Mouse (Mus musculus): ENCODE measurements around the gene Lrrc8d.

Gene Lrrc8d

GRCm38 (mm10) chr5:105813036-105813435 is 113.3 kb downstream of the Lrrc8d start:
- in situ Hi-C loops (cut with MboI, MseI) = no loop called here

- in situ Hi-C loops (cut with MboI, MseI) = no loop called here
Observed at GRCm38 (mm10) chr5:105813974-105814373, 114.2 kb downstream of the Lrrc8d start.

DNA sequence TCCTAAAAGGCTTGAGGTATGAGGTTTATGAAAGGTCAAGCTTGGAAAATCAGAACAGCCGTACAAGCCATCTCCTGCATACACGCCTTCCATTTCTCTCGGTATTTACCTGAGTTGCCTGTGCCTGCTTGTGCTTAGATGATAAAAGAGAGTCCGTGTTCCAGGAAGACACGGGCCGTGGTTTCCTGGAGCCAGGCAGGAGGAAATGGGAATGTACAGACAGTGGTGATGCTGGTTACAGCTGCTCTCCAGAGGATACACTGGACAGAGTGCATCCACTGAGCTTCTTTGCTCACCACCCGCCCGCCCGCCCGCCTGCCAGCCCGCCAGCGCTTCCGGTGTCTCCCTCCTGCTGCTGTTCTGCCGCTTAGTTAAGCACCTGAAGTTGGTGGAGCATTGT is 116.3 kb downstream of the Lrrc8d start:
- in situ Hi-C loops (cut with MboI, MseI) = no loop called here

GRCm38 (mm10) chr5:105817248-105817976 is 117.6 kb downstream of the Lrrc8d start:
- in situ Hi-C loops (cut with MboI, MseI) = no loop called here

DNA sequence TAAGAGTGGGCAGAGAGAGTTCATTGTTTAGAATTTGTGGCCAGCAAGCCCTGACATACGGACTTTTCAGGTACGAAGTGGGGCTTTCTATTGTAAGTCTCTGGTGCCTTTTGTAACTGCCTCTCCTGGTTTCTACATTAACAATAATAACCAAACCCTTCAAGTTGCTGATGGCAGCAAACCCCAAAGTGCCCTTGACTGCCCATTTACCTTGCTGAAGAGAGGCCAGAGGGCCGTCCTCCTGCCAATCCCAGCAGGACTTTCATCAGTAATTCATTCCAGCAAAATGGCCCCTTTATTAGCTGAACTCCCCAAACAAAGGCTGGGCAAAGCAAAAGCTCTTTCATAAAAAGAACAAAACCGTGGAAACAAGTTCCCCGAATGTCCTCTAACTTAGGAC is 118.6 kb downstream of the Lrrc8d start:
- in situ Hi-C loops (cut with MboI, MseI) = no loop called here

DNA sequence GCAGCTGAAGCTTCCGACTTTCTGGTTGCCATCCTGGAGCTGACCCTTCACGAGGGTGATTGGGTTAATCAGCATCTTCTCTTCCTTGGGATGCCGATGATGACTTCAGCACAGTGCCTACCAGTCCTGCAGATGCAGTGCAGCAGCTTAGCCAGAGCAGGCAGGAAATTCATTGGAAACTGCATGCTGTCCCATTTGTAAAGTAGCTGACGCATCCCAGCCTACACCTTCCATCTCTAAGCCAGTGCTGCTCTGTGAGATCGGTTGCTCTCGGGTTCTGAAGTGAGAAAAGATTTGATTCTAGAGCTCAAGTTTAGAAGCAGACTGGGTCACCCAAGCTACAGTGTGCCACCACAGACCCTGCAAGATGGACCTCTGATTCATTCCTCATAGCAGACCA is 121.6 kb downstream of the Lrrc8d start:
- in situ Hi-C loops (cut with MboI, MseI) = no loop called here

- in situ Hi-C loops (cut with MboI, MseI) = no loop called here
Observed at GRCm38 (mm10) chr5:105822521-105823498, 123.0 kb downstream of the Lrrc8d start.

DNA sequence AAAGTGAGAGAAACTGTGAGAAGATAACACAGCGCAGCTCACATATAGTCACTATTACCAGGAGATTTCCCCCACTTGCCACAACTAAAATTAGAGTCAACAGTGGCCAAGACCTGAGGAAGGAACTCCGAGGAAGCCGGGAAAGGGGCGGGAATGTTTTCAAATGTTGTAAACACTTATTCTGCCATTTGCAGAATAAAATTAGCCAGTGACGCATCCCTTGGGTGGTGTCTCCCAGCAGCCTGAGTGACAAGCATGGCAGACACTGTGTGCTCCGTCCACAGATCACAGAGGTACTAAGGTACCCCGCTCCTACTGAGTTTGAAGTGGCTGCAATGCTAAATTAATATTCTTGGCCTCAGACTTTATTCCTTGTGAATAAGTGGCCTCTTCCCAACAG is 124.5 kb downstream of the Lrrc8d start:
- in situ Hi-C loops (cut with MboI, MseI) = no loop called here

GRCm38 (mm10) chr5:105824827-105825226 is 125.1 kb downstream of the Lrrc8d start:
- in situ Hi-C loops (cut with MboI, MseI) = no loop called here

GRCm38 (mm10) chr5:105826916-105827510 is 127.2 kb downstream of the Lrrc8d start:
- in situ Hi-C loops (cut with MboI, MseI) = no loop called here

GRCm38 (mm10) chr5:105828050-105828449 is 128.3 kb downstream of the Lrrc8d start:
- in situ Hi-C loops (cut with MboI, MseI) = no loop called here

DNA sequence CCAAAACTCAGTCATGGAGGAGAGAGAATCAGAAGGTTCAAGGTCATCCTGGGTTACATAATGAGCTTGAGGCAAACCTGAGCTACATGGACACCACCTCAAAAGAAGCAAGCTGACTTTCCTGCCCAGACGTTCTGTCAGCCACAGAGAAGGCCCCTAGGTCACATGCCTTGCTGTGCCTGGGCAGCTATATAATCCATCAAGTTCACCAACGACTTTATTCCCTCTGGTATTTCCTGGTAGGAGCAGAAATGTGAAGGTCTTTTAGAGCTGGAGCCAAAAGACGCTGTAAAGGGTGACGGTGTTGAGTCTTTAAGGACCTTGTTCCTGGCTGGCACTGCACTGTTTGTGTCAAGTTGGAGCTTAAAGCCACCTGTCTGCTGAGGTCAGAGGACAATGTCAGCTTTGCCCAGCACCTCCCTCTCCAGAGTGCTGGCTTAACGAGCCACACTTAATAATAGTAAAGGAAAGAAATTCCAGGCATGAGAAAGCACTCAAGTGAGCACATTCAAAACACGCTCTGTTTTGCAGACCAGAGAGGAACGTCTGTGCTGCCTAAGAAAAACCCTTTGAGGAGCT is 129.3 kb downstream of the Lrrc8d start:
- in situ Hi-C loops (cut with MboI, MseI) = no loop called here

- in situ Hi-C loops (cut with MboI, MseI) = no loop called here
Observed at GRCm38 (mm10) chr5:105832140-105832539, 132.4 kb downstream of the Lrrc8d start.

GRCm38 (mm10) chr5:105833923-105834322 is 134.2 kb downstream of the Lrrc8d start:
- in situ Hi-C loops (cut with MboI, MseI) = no loop called here

DNA sequence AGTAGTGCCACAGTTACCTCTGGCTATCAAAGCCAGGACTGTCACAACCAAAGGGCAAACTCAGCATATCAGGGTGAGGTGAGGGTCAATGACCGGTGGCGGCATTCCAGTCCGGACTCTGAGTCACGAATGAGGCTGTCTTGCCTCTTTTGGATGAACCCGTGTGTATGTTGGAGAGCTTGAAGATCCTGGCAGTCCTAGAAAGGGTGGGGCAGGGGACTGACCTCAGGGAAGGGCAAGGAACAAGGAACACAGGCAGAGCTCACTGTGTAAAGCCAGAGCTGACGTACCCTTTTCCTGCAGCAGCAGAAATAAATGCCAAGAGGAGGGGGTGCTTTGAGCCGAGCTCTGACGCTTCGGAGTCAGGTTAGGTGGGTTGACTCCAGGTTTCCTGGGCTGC is 136.2 kb downstream of the Lrrc8d start:
- in situ Hi-C loops (cut with MboI, MseI) = no loop called here

GRCm38 (mm10) chr5:105839740-105840310 is 140.1 kb downstream of the Lrrc8d start:
- in situ Hi-C loops (cut with MboI, MseI) = no loop called here

GRCm38 (mm10) chr5:105844044-105844753 is 144.4 kb downstream of the Lrrc8d start:
- in situ Hi-C loops (cut with MboI, MseI) = no loop called here

- in situ Hi-C loops (cut with MboI, MseI) = no loop called here
Observed at GRCm38 (mm10) chr5:105845041-105845440, 145.3 kb downstream of the Lrrc8d start.

DNA sequence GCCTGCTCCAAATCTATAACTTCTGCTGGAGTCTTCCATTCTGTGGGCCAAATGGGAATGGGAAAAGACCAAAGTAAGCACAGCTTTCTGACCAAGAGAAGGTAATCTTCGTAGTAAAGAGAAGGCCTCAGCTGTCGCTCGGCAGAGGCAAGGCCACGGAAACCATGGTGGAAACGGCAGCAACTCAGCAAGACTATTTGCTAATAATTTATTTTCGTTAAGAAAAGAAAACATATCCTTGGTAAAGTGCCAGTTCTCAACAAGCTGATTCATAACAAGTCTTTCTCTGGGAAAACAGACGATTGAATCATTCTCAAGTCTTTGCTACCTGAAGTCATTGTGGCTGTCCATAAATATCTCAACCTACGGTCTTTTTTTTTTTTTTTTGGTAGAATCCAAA is 148.0 kb downstream of the Lrrc8d start:
- in situ Hi-C loops (cut with MboI, MseI) = no loop called here

DNA sequence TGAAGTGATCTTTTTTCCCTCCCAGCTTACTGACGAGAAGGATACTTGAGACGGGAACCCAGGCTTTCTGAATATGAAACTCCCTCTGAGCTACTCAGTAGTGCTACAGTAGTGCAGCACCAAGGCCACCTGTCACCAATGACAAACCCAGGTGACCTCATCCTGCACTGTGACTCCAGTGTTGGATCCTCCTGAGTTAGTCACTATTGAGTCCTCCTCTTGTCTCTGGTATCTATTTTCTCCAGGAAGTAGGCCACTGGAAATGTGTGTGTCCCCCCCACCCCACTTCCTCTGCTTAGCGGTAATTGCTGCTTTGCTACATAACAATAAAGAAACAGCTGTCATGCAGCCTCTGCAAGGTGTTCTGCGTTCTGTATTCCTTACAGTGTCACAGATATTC is 149.5 kb downstream of the Lrrc8d start:
- in situ Hi-C loops (cut with MboI, MseI) = no loop called here

DNA sequence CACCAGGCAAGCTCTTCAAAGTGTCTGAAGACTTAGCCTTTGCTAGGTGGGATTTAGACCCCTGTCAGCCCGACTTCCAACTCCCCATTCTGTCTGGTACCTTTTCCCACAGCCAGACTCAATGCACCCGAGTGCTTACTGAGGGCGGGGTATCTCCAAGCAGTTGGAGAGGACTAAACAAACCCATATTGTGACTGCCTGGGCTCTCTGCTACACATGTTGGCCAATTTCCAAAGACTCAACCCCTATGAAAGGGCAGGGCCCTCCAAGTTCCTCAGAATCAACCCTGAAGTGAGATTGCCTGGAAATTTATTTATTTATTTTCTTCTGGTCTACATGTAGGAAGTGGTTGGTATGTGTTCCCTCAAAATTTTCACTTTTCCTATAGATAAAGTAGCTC is 149.9 kb downstream of the Lrrc8d start:
- in situ Hi-C loops (cut with MboI, MseI) = no loop called here
